In the genomic region with DNA sequence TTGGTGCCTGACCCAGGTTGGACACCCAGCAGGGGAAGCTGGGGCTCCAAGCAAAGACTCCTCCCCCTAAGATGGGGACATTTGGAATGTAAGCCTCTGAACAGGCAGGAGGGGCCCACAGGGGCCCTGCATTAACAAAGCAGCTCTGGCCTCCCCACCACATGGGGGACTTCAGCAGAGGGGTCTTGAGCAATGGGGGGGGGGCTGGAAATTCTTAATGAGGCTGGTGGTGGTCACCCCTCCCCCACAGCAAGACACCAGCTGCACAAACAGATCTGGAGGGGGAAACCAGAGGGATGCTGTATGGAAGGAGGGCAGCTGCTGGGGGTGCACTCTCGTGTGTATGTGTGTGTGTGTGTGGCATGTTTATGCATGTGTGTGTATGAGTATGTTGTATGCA, we compare ENCODE assay signal across 17 mouse cellular contexts. TPM values are rescaled to one million over a fixed set of nuclear protein-coding genes. Genes with fewer than 3 reads are reported as not detected.
DNase-seq lines count a peak whose midpoint lies in the region; ATAC-seq and TF ChIP-seq lines count a peak whose summit lies in the region.
"Had no signal": no experiment of that assay in that cellular context is flagged by ENCODE, and none has a peak within 500 bp of the region (broad histone marks: within the 10 kb centered on the region; RNA-seq: fewer than 3 reads in every experiment).

No protein-coding gene starts in this region.

- no peaks in the 10 kb centered on the region for H3K27me3 ChIP-seq in thymus, adult 2 months (ENCODE audit: control insufficient read depth, insufficient read depth, low read length)
- no peaks in the 10 kb centered on the region for H3K27me3 ChIP-seq in forebrain, embryonic 15.5 days
- no peaks in the 10 kb centered on the region; the same call in 1 of the 2 replicates for H3K27me3 ChIP-seq in midbrain, embryonic 14.5 days (ENCODE audit: control insufficient read depth, insufficient read depth, low read length)
- H3K27me3 ChIP-seq in intestine, postnatal 0 days (replicated peaks; ENCODE audit: control insufficient read depth, insufficient read depth, low read length) = no peaks in the 10 kb centered on the region
- H3K27me3 ChIP-seq: CH12.LX had no signal

- H3K36me3 ChIP-seq in thymus, adult 2 months (ENCODE audit: control insufficient read depth, insufficient read depth, low read length) = no peaks in the 10 kb centered on the region
- H3K36me3 ChIP-seq in forebrain, embryonic 15.5 days = no peaks in the 10 kb centered on the region
- H3K36me3 ChIP-seq in midbrain, embryonic 14.5 days (ENCODE audit: control insufficient read depth, insufficient read depth, low read length) = no peaks in the 10 kb centered on the region
- no peaks in the 10 kb centered on the region for H3K36me3 ChIP-seq in intestine, postnatal 0 days (ENCODE audit: control insufficient read depth, insufficient read depth)

- H3K9me3 ChIP-seq in forebrain, embryonic 15.5 days = no peaks in the 10 kb centered on the region
- no peaks in the 10 kb centered on the region for H3K9me3 ChIP-seq in midbrain, embryonic 14.5 days (ENCODE audit: control insufficient read depth, low read length)
- H3K9me3 ChIP-seq in intestine, postnatal 0 days (ENCODE audit: control insufficient read depth) = no peaks in the 10 kb centered on the region

- H3K4me1 ChIP-seq in thymus, adult 2 months (replicated peaks; ENCODE audit: control insufficient read depth, insufficient read depth, low read length) = peaks cover 50% of the 10 kb centered on the region
- H3K4me1 ChIP-seq in forebrain, embryonic 15.5 days = peaks cover 67% of the 10 kb centered on the region
- peaks cover 52% of the 10 kb centered on the region for H3K4me1 ChIP-seq in midbrain, embryonic 14.5 days (ENCODE audit: control insufficient read depth, insufficient read depth, low read length)
- no peaks in the 10 kb centered on the region for H3K4me1 ChIP-seq in intestine, postnatal 0 days (replicated peaks; ENCODE audit: control insufficient read depth, insufficient read depth, low read length)

- no peak for TF ChIP-seq CTCF in thymus, adult 2 months (IDR thresholded peaks at IDR 0.05; ENCODE audit: borderline replicate concordance, control insufficient read depth, extremely low read depth, insufficient read depth, low read length, poor library complexity)
- TF ChIP-seq CTCF in intestine, postnatal 0 days (IDR thresholded peaks at IDR 0.05; ENCODE audit: low read depth) = no peak

- H3K4me3 ChIP-seq in thymus, adult 2 months (ENCODE audit: control insufficient read depth, insufficient read depth, low read length) = no peak overlapping the region
- H3K4me3 ChIP-seq in forebrain, embryonic 15.5 days = no peak overlapping the region
- no peak overlapping the region for H3K4me3 ChIP-seq in midbrain, embryonic 14.5 days (replicated peaks; ENCODE audit: low read depth, low read length)
- no peak overlapping the region for H3K4me3 ChIP-seq in intestine, postnatal 0 days (ENCODE audit: low read depth, low read length)
- H3K4me3 ChIP-seq: gastrocnemius, adult 2 months had no signal

- no peak overlapping the region for H3K27ac ChIP-seq in thymus, adult 2 months (ENCODE audit: control insufficient read depth, insufficient read depth, low read length)
- peak overlapping the region; percentile 86 for H3K27ac ChIP-seq in forebrain, embryonic 15.5 days (replicated peaks)
- H3K27ac ChIP-seq in midbrain, embryonic 14.5 days (replicated peaks; ENCODE audit: low read depth, low read length) = peak overlapping the region; percentile 64
- H3K27ac ChIP-seq in intestine, postnatal 0 days (ENCODE audit: low read depth, low read length) = no peak overlapping the region
- H3K27ac ChIP-seq: gastrocnemius, adult 2 months; liver, embryonic 14.5 days had no signal

- peak; percentile 3; the same call in 1 of the 2 replicates for ATAC-seq in forebrain, embryonic 15.5 days (replicated peaks)
- ATAC-seq in midbrain, embryonic 14.5 days (ENCODE audit: low FRiP score, low TSS enrichment) = no peak
- no peak for ATAC-seq in intestine, postnatal 0 days
- ATAC-seq: Patski had no signal

- peak; percentile 16 for DNase-seq in thymus, adult 2 months
- DNase-seq in thymus, postnatal 10 days (ENCODE audit: low spot score in 2 of 2) = no peak
- DNase-seq in midbrain, embryonic 14.5 days = no peak
- DNase-seq in gastrocnemius, postnatal 4 days (ENCODE audit: low spot score in 2 of 2) = no peak
- DNase-seq in Muller cell, postnatal 12 days (ENCODE audit: inconsistent ontology term) = no peak
- DNase-seq: gastrocnemius, adult 2 months; heart, postnatal 4 days; lung, postnatal 36 days had no signal

- WGBS in thymus, adult 2 months = 29% methylated on average over 1 of the region's 1 CpGs
- 5% methylated on average over 1 of the region's 1 CpGs for WGBS in forebrain, embryonic 15.5 days
- 7% methylated on average over 1 of the region's 1 CpGs for WGBS in midbrain, embryonic 14.5 days
- 58% methylated on average over 1 of the region's 1 CpGs for WGBS in intestine, postnatal 0 days

- TF ChIP-seq POLR2A in thymus, adult 2 months (IDR thresholded peaks at IDR 0.05; ENCODE audit: control insufficient read depth, extremely low read depth, insufficient read depth, low read length, poor library complexity) = no peak

- H3K9ac ChIP-seq in forebrain, embryonic 15.5 days (replicated peaks) = no peak overlapping the region
- no peak overlapping the region for H3K9ac ChIP-seq in midbrain, embryonic 14.5 days (replicated peaks; ENCODE audit: low read length)
- no peak overlapping the region for H3K9ac ChIP-seq in intestine, postnatal 0 days (ENCODE audit: low read depth, low read length)
- H3K9ac ChIP-seq: liver, embryonic 14.5 days had no signal

- no peak overlapping the region for H3K4me2 ChIP-seq in forebrain, embryonic 15.5 days (replicated peaks)
- H3K4me2 ChIP-seq in midbrain, embryonic 14.5 days (ENCODE audit: low read length) = no peak overlapping the region
- H3K4me2 ChIP-seq in intestine, postnatal 0 days (replicated peaks; ENCODE audit: low read depth) = no peak overlapping the region
- H3K4me2 ChIP-seq: heart, embryonic 11.5 days had no signal

RNA-seq across cellular contexts. Expression of a gene that starts 55.2 kb away (rescaled TPM):
- not detected in 2 replicates for polyA plus RNA-seq in thymus, adult 2 months (2012; rRNA removed)
- not detected in 2 replicates for polyA plus RNA-seq in forebrain, embryonic 15.5 days (2015; fragmentation: Nextera tagmentation; extraction: Ambion mirVana)
- not detected in 2 replicates for polyA plus RNA-seq in midbrain, embryonic 14.5 days (2014; fragmentation: Nextera tagmentation; extraction: Ambion mirVana)
- not detected for total RNA-seq in gastrocnemius, postnatal 4 days (2021)
- not detected in 2 replicates for polyA plus RNA-seq in intestine, postnatal 0 days (2015; fragmentation: Nextera tagmentation; extraction: Ambion mirVana)
- total RNA-seq: CH12.LX; gastrocnemius, adult 2 months; heart, postnatal 4 days; layer of hippocampus, postnatal 10 days; left cerebral cortex, postnatal 25 days had no signal
- polyA plus RNA-seq: heart, embryonic 11.5 days; kidney, embryonic 14.5 days; liver, embryonic 14.5 days; Patski had no signal

Comparison
In these comparisons a context has a peak if more than half of its experiments do, and no peak if none do; other contexts are left out.
1. H3K27ac ChIP-seq: peak in forebrain, embryonic 15.5 days (single experiment) and midbrain, embryonic 14.5 days (single experiment); none in thymus, adult 2 months (single experiment) and intestine, postnatal 0 days (single experiment).